Mouse (Mus musculus) cerebellum, postnatal 14 days (tissue): ENCODE results near the gene Tmem150c.

Experiments
- DNase-seq, 2 experiments: peaks; one replicate each; pipeline ENCODE4 v3.0.0; 2021; ENCODE audit warnings: mixed read lengths in 2 of 2

Gene Tmem150c

DNA sequence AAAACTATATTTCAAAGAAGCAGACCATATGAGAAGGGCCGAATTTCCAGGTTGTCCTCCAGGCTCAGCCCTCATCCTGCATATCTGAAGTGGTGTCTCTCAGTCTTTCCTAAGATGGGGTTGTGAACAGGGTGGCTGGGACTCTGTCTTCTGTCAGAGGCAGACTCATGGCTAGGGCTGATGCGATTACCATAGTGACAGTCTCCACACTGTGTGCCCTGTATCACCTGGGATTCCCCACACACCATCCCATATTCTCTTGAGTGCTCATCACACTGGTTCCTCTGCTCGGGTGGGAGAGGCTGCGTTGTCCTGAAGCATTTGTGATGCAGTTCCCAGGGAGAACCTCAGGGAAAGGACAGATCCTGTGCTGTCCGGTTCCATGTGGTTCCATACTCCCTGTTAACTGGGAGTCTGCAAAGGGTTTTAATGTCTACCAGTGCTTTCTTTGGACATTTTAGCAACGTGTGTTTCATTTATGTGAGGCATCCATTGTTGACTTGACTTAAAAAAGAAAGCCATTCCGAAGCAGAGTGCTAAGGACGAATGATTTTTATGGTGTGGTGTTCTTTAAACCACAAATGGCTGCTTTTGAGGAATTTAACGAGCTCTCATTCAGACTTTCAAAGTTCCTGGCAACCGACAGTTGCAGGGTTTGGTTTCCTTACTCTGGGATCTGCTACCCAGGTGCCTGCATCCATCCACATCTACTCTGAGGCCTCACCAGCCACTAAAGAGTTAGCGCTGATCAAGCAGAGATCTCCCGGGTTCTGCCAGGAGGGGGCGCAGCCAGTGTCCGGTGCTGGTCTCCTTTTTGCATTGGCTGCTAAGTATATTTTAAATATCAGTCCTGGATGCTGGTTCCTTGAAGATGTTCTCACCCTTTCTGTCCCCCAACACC is 7.2 kb upstream of the Tmem150c start:
- DNase-seq, result peak; percentile 59 to 73

DNA sequence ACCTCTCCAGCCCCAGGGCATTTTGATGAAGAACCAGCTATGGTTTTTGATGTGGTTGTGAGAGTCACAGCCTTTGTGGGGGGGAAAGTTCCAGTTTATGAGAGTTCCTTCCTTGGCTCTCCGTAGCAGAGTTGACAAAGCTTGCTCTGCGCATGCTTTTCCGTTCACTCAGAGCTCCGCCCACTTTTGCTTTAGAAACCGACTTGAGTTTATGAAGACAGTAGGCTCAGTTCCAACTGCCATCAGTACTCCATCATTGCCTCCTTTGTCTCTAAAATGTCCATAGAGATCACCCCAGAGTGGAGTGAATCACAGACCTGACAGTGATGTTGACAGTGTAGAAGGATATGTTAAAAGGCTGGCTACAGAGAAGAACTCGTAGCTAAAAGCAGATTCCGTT is 3.8 kb upstream of the Tmem150c start:
- DNase-seq, result no peak

DNA sequence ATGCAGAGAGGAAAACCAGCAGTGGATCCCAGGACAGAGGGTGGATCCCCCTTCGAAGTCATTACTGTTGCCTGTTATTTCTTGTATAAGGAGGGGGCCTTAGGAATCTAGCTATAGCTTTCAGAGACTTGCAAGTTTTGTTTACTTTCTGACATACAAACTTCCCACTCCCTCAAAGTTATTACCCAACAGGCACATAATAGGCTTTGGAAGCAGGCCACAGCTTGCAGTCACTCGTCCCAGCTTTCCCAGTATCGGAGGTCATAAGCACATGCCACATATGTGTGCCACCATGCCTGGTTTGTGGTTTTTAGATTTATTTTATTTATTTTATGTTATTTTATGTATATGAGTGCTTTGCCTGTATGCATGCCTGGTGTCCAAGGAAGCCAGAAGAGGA is 3.2 kb upstream of the Tmem150c start:
- no peak for DNase-seq

DNA sequence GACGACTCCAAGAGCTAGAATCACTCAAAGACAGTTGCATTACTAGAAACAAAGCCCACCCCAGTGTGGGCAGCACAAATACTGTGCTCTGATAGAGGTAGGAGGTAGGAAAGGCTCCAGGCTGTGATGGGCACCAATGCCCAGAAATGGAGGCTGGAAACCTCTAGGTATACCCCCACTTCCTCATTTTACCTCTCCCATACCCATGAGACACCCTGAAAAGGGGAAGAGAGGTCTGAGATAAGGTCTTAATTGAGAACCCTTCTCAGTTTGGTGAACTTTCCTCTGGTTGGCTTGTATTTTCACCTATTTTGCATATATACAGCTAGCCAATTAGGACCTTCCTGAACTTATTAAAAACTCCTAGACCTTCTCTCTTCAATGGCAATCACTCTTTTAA is 2.4 kb upstream of the Tmem150c start:
- no peak for DNase-seq

DNA sequence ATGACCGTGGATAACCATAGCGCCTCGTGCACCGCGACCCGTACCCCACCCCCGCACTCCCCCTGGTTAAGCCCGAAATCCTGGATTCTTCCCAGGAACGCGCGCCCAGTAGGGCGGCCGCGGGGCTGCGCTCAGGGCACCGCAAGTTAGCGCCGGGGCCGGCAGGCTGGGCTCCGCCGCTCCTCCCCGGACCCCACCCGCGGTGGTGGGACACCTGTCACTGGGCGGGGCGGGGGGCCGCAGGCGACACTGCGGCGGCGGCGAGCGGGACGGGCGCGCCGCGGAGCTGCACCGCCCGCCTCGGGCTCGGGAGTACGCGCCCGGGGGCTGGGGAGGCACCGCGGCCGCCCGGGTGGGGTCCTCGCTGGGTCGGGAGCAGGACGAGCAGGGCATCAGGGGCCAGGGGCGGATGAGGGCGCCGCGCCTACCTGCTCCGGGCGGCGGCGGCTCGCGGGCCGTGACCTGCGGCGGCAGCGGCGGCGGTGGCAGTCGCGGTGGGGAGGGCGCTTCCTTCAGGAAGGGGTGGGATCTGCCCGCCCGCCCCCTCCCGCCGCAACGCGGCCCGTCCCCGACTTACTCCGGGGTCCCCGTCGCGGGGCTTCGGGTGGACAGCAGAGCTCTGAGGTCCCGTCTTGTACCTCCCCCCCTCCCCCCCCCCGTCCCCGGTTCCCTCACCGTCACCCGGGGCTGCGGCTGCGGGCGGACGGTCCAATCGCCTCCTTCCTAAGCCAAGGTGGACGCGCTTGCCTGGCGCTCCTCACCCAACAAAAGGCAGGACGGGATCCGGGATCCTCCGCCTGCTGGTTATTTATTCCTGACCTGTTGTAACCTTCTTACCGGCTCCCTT is 594 bp downstream of the Tmem150c start:
- DNase-seq, result peak; percentile 79 to 81

DNA sequence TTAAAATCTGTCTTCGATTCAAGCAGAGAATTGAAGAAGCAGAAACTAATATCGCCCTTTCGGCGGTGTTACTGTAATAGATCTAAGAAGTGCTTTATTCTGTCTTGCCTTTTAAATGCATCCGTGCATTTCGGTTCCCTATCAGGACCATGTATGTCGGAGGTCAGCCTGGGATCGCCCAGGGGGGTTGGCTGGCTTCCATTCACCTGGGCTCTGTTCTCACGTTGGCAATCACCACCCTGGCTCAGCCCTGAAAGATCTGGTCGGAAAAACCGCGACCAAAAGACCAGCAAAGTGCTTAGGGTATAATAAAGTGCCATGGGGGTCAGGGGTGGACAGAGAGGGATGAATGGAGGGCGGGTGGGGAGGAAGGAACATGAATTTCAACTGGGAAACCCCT is 1.3 kb downstream of the Tmem150c start:
- DNase-seq, result peak; percentile 83 to 84

DNA sequence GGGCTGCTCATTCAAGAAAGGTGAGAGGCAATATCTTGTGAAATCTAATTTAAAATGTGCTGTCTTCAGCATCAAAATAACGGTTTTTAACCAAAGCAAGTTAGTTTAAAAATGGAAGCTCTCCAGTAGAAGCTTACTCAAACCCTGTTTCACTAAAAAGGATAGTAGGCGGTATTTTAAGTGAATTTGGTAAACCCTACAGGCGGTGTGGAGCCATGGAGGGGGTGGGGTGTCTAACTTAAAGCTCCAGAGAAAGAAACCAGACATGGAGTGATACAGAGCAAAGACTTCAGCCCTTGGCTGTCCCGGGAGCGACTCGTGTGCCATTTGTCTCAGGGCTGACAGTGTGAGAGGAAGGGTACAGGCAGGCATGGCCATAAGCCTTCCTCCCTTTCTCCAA is 4.0 kb downstream of the Tmem150c start:
- DNase-seq, result no peak

DNA sequence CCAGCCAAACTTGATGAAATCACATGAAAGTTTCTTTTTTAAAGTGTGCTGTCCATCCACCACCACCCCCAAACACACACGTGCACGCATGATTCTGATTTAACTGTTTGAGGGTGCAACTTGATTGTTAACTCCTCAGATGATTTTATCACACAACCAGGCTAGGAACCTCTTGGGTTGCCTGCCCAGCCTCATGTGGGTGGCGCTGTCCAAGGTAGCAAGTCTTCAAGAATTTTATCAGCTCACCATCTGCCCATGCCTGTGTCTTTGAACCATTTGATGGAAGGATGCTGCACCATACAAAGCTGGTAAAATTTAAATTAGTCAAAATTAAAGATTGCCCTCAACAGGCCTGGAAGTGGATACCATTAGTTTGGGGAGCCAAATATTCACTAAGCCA is 9.6 kb downstream of the Tmem150c start:
- DNase-seq, result no peak

DNA sequence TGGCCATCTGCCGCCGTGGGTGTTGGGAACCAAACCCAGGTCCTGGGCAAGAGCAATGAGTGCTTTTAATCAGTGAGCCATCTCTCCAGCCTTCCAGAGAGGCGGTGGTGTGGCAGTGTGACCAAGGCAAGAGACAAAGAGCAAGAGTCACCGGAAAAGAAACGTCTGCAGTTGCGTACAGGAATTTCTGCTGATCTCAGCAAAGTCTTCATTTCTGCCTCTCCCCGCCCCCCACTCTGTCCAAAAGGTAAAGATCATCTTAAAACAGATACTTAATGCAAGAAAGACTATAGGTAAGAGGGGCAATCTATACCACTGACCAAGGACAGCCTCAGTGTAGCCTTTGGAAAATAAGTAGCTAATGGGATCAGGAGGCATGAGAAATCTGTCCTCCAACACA is 14.8 kb downstream of the Tmem150c start:
- DNase-seq, result no peak

DNA sequence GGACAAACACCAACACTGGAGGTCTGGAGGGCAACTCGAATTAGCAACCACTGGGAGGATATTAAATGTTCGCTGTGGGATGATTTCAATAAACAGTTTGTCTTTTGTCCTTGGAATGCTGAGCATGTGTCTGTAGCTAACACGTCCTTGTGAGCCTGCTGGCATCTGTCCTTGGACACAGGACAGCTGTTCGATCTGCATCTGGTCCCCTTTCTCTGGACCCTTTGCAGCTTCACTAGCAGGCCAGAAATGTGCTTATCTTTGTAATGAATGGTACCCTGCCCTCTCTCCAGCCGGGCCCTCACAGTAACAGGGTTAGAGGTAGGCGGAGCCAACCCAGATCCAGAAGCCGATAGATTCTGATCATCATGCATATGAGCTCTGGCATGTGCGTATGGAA is 32.3 kb downstream of the Tmem150c start:
- no peak for DNase-seq

DNA sequence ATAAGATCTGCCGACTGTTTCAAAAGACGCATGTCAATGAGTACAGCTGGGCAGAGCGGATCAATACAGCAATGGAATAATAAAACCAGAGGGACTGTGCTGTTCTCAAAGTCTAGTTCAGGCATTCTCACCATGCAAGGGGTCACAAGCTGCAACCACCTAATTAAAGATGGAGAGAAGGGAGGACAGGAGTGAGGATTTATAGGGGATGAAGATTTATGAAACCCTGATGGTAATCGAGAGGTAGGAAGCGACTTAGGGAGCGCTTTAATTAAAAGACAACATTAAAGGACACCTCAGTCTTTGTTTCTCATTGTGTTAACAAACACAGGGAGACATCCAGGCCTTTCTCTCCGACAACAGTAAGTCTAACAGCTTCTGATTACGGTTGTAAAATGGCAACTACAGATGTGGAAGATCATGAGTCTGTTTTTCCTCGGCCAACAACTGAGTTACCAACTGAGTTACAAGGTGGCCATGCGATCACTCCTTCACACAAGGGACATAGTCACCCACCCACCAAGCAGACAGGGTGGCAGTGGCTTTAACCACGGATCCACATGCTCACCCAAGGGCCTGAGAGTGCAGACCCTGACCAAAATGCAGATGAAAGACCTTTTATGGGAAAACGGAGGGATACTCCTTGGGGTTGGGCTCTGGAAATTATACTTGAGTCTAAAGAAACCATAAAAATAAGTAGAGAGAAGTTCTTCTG is 34.0 kb downstream of the Tmem150c start:
- no peak for DNase-seq

DNA sequence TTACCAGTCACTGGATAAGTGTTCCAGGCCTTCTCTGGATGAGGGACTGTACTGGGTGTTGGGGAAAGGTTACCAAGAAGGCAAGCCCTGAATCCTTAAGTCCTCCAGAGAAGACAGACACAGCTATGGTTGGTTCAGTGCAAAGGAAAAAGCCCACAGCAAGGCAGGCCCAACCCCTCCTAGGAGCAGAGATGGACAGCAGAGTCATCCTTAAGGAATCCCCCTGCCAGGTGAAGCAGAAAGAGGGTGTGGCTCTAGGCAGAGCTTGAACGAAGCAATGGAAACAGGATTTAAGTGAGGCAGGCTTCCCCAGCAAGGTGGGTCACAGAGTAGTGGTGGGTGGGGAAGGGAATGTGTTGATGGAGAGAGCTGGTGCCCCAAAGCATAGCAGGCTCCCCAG is 35.1 kb downstream of the Tmem150c start:
- no peak for DNase-seq

DNA sequence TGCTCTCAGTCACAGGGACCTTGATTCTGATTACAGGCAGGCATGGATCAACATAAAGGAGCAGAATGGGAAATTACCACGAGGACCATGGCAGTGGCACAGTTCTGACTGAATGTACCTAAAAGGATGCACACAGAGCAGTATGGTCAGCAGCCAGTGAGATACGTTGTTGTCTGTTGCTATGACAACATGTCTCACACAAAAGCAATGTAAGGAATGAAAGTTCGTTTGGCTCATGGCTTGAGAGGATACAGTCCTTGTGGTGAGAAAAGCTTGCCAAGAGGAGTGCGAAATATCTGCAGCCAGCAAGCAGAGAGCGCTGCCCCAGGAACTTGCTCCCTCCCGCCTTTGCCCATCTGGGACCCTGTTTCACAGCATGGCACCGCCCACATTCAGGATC is 36.3 kb downstream of the Tmem150c start:
- no peak for DNase-seq

DNA sequence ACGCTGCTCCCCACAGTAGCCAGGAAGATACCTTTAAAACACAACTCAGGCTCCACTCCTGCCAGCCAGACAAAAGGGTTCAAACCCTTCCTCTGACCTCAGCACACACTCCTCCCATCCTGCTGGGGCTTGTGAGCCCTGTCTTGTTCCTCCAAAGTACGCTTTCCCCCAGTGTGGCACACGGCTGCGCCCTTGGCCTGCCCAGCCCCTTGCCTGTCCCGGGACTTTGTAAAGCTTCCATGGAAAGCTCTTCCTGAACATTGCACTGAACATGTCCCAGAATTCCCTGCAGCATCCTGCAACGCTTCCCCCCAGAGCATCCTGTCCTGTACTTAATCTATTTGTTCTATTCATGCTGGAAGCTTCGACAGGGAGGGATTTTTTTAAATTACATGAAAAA is 38.4 kb downstream of the Tmem150c start:
- no peak for DNase-seq

DNA sequence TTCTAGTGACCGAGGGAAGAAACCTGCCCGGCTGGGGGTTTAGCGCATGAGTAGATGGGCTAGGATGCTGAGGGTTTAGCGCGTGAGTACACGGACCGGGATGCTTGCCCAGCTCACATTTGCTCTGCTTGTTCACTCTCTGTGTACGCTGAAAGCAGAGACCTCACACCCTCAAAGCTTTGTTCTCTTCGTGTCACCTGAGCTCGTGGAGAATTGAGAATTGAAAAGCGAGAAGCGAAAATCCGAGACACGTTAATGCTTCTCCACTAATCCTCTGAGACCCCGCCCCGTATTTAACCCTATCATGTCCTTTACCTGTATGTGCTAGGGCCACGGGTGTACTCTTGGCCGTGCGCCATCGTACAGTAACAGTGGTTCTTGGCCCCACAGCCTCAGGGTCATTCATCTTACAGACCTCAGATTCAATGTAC is 38.9 kb downstream of the Tmem150c start:
- peak; percentile 46 to 50 for DNase-seq

DNA sequence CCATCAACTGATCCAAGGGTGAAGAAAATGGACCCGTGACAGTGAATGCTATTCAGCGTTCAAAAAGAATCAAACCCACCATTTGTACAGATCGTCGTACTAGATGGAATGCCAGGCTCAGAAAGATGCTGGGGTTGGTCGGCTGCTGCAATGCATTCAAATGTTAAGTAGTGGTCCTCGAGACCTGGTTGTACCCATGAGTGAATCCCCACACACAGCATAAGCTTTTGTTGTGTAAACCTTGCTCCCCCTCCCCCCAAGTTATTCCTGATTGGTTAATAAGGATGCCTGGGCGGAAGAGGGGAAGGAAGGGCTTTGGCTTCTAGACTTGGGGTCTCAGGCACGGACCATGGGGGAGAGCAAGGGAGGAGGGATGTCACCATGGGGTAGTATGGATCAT is 40.3 kb downstream of the Tmem150c start:
- no peak for DNase-seq

DNA sequence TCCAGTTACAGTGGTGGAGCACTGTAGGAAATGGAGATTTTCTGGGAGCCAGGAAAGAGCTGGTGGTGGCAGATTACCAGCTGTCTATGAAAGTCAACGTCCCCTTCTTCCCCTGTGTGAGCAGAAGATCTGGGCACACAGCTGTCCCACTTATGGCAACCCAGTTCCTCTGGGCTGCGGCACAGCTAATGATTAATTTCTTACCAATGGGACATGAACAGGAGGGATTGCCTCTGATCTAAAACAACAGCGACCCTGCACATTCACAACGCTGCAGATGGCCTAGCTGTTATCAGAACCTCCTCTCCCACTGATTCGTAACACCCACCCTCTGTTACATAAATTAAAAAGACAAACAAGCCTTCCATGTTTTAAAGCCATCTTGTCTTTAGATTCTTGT is 46.2 kb downstream of the Tmem150c start:
- no peak for DNase-seq

DNA sequence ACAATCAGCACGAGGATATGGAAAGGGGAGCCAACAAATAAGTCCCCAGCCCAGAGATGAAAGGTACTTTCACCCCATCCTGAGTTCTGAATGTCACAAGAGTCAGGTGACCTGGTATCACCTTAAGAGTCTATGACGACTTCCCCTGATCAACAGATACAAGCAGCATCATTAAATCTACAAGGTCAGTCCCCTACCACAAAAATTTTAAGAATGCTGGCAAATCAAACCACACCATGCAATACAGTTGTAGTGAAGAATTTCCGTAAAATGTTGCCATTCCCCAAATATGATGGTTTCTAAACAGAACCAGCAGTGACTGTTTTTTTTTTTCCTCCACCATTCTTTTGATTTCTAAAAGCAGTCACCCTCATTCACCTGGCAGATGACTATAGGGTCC is 49.0 kb downstream of the Tmem150c start:
- no peak for DNase-seq

DNA sequence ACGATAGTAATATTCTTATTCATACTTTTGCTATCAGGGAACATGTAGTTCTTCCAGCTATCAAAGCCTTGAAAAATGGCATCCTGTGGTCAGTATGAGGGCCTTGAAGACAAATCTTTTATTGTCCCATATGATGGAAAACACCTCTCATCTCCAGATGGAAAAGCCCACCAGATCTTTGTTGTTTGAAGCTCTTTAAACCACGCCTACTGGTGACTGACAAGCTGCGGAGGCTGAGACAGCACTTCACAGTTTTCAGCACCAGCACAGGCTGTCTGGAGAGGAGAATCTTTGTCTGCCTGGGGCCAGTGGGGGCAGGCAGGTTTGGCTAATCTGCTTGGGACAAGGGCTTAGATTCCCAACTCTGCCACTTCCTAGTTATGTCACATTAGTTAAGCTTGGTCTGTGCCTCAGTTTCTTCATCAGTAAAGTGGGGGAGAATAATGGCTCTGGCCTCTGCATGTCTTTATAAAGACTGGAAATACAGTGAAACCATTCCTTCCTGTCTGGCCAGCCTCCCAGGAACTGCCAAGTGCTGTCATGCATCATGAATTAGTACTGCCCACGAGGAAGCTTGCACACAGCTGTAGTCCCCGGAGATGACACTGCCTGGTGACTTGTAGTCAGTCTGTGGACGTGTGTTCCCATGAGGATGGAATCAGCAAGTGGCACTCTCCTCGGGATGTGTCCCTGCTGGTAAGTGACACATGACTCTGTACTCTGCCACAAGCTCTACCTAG is 49.9 kb downstream of the Tmem150c start:
- peak; percentile 37 to 39 for DNase-seq

DNA sequence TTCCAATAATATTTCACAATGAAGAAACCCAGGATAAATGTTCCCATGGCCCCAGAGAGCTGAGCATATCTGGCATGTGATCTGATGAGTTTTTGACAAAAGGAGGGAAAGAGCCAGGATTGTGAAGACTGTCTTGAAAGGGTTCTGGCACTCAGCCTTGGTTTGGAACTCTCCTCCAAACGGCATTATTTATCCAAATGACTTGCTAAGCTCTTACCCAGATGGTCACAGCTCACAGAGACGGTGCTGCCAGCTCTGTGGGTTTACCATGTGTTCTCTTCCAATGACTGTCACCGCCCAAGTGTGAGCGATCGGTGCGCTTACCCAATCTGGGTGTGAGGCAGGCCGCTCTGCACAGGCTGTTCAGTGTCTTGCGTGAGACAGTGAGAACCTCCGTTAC is 50.7 kb downstream of the Tmem150c start:
- DNase-seq, result peak; percentile 91 to 93

DNA sequence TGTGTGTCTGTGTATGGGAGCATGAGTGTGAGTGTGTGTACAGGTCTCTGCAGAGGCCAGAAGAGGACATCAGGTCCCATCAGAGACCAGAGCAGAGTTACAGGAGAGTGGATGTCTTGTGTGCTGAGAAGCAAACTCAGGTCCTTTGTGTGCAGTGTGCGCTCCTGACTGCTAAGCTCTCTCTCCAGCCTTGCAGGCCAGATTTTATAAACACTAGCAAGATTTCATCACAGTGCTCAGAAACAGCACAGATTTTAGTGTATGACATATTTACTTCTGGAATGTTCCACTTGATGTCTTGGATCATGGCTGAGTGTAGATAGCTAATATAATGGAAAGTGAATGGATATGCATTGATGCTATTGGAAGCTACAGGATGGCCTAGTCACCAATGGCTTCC is 57.2 kb downstream of the Tmem150c start:
- DNase-seq, result no peak

DNA sequence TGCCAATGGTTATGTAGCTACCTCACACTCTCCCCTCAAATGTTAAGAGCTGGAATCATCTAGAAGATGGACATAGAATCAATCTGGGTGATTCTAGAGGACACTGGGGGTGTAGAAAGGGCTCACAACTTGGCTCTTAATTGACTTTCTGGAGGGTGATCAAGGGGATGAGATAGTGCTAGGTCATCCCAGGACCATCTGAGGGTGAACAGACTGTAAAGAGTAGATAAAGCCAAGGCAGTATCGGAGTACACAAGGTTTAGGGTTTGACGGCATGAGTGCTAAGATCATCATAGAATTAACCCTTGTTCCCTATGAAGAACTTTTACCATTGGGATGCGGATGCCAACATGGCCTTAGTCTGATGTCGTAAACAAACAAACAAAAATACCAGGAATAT is 61.6 kb downstream of the Tmem150c start:
- DNase-seq, result no peak

DNA sequence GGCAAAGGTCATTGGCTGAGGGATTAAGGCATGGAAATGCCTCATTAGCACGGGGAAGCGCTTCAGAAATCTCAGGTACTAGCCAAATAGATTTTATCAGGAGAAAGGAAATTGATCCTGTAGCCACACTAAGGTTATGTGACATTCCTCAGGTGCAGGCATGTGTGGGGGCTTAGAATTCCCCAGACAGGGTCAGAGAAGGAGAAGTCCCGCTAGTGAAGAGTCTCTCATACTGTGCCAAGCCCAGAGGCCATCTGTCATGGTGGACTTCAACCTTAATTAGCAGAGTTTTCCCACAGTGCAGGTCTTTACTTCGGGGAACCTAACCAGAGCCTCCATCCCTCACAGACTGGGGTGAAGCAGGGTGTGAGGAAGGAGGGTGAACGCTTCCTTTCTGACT is 62.7 kb downstream of the Tmem150c start:
- no peak for DNase-seq
